Mouse (Mus musculus): ENCODE measurements around the gene Fars2. TPM values are rescaled to one million over a fixed set of nuclear protein-coding genes. Genes with fewer than 3 reads are reported as not detected.

Gene Fars2
- polyA plus RNA-seq (2014; fragmentation: Nextera tagmentation; extraction: Ambion mirVana) = 42.7 and 43.4 TPM in 2 replicates

GRCm38 (mm10) chr13:36117143-36118014 is at the start of gene Fars2, which contains the start of gene Lyrm4:
Fars2 (plus strand) TSS chr13:36117412.
Lyrm4 (minus strand) TSS chr13:36117526.
- H3K36me3 ChIP-seq (ENCODE audit: control insufficient read depth, insufficient read depth, low read length) = no peaks in the 10 kb centered on the region
- peak within 1 kb of the TSS; percentile 87 for H3K9ac ChIP-seq (ENCODE audit: low read depth, low read length)
- H3K9me3 ChIP-seq (replicated peaks; ENCODE audit: control insufficient read depth, low read length) = no peaks in the 10 kb centered on the region
- H3K4me2 ChIP-seq = peak within 1 kb of the TSS; percentile 91
- H3K4me1 ChIP-seq (ENCODE audit: control insufficient read depth, insufficient read depth, low read length) = peaks cover 6% of the 10 kb centered on the region
- H3K27me3 ChIP-seq (ENCODE audit: control insufficient read depth, insufficient read depth, low read length) = no peaks in the 10 kb centered on the region
- peak within 1 kb of the TSS; percentile 98 for H3K27ac ChIP-seq (ENCODE audit: low read depth, low read length)
- ATAC-seq (replicated peaks; ENCODE audit: insufficient number of reproducible peaks, low FRiP score, low TSS enrichment) = peak; percentile 98
- under 1% methylated on average over 73 of the region's 75 CpGs for WGBS (ENCODE audit: insufficient replicate concordance)
- H3K4me3 ChIP-seq (ENCODE audit: low read depth, low read length) = peak within 1 kb of the TSS; percentile 78

DNA sequence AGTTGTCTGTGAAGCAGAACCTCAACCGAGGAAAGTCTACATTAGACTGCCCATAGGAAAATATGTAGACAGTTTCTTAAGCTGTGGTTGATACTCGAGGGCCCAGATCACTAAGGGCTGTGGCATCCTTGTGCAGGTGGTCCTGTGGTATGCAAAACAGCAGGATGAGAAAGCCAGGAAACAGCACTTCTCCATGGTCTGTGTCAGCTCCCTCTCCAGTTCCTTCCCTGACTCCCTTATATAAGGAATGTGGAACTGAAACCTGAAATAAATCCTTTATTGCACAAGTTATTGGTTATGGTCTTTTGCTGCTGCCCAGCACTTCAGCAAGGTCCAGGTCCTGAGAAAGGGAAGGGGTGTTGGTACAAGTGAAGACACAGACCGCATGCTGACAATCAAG is 42.7 kb upstream of the Fars2 start:
- no peaks in the 10 kb centered on the region for H3K4me1 ChIP-seq (ENCODE audit: control insufficient read depth, insufficient read depth, low read length)
- no peaks in the 10 kb centered on the region for H3K36me3 ChIP-seq (ENCODE audit: control insufficient read depth, insufficient read depth, low read length)
- H3K9ac ChIP-seq (ENCODE audit: low read depth, low read length) = no peak overlapping the region
- 82% methylated on average over 3 of the region's 3 CpGs for WGBS (ENCODE audit: insufficient replicate concordance)
- no peaks in the 10 kb centered on the region for H3K9me3 ChIP-seq (replicated peaks; ENCODE audit: control insufficient read depth, low read length)
- no peak overlapping the region for H3K4me3 ChIP-seq (ENCODE audit: low read depth, low read length)
- ATAC-seq (replicated peaks; ENCODE audit: insufficient number of reproducible peaks, low FRiP score, low TSS enrichment) = no peak
- H3K4me2 ChIP-seq = no peak overlapping the region
- no peak overlapping the region for H3K27ac ChIP-seq (ENCODE audit: low read depth, low read length)
- H3K27me3 ChIP-seq (ENCODE audit: control insufficient read depth, insufficient read depth, low read length) = no peaks in the 10 kb centered on the region

GRCm38 (mm10) chr13:36081591-36081990 is 35.6 kb upstream of the Fars2 start:
- H3K36me3 ChIP-seq (ENCODE audit: control insufficient read depth, insufficient read depth, low read length) = no peaks in the 10 kb centered on the region
- H3K4me2 ChIP-seq = no peak overlapping the region
- no peaks in the 10 kb centered on the region for H3K27me3 ChIP-seq (ENCODE audit: control insufficient read depth, insufficient read depth, low read length)
- H3K27ac ChIP-seq (ENCODE audit: low read depth, low read length) = no peak overlapping the region
- no peak overlapping the region for H3K4me3 ChIP-seq (ENCODE audit: low read depth, low read length)
- H3K9ac ChIP-seq (ENCODE audit: low read depth, low read length) = no peak overlapping the region
- H3K4me1 ChIP-seq (ENCODE audit: control insufficient read depth, insufficient read depth, low read length) = peaks cover 3% of the 10 kb centered on the region; the same call in 1 of the 2 replicates
- 91% methylated on average over 3 of the region's 3 CpGs for WGBS (ENCODE audit: insufficient replicate concordance)
- no peaks in the 10 kb centered on the region for H3K9me3 ChIP-seq (replicated peaks; ENCODE audit: control insufficient read depth, low read length)
- ATAC-seq (replicated peaks; ENCODE audit: insufficient number of reproducible peaks, low FRiP score, low TSS enrichment) = no peak

DNA sequence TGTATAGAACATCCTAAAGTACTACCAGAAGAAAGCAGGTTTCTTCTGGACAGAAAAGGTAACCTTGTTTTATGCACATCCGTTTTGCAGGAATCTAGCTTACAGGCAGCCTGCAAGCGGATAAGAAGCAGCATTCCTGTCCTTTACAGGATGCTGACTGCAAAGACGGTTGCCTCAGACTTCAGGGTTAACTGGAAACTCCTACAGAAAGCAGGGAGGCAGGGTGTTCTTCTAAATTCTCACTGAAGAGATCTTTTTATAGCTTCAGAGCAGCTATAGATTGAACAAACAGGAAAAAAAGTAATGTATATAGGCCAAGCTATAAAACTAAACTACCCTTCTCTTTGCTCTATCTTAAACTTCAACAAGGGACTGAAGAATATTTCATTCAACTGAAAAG is 32.5 kb upstream of the Fars2 start:
- H3K4me1 ChIP-seq (ENCODE audit: control insufficient read depth, insufficient read depth, low read length) = peaks cover 12% of the 10 kb centered on the region
- no peak overlapping the region for H3K4me3 ChIP-seq (ENCODE audit: low read depth, low read length)
- H3K27ac ChIP-seq (ENCODE audit: low read depth, low read length) = no peak overlapping the region
- no peak overlapping the region for H3K4me2 ChIP-seq
- H3K9ac ChIP-seq (ENCODE audit: low read depth, low read length) = no peak overlapping the region
- no peaks in the 10 kb centered on the region for H3K27me3 ChIP-seq (ENCODE audit: control insufficient read depth, insufficient read depth, low read length)
- no peaks in the 10 kb centered on the region for H3K9me3 ChIP-seq (replicated peaks; ENCODE audit: control insufficient read depth, low read length)
- no peak for ATAC-seq (replicated peaks; ENCODE audit: insufficient number of reproducible peaks, low FRiP score, low TSS enrichment)
- 69% methylated on average over 3 of the region's 3 CpGs for WGBS (ENCODE audit: insufficient replicate concordance)
- no peaks in the 10 kb centered on the region for H3K36me3 ChIP-seq (ENCODE audit: control insufficient read depth, insufficient read depth, low read length)

DNA sequence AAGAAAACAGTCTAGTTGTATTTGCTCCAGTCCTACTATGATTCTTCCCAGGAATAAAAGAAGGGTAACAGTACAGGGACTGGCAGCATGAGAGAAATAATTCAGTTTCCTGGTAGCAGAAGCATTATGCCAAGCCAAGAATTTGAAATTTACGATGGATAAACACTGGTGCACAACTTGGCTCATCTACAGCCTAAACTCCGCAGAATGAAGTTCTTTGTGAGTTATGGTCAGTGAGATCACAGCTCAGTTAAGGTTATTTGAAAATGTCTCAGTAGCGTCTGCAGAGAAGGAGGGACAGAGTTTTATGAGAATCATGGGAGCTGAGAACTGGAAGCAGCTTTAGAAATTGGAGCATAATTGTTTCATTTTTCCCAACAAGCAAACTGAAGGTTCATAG is 31.2 kb upstream of the Fars2 start:
- WGBS (ENCODE audit: insufficient replicate concordance) = 85% methylated on average over 3 of the region's 3 CpGs
- no peaks in the 10 kb centered on the region for H3K9me3 ChIP-seq (replicated peaks; ENCODE audit: control insufficient read depth, low read length)

DNA sequence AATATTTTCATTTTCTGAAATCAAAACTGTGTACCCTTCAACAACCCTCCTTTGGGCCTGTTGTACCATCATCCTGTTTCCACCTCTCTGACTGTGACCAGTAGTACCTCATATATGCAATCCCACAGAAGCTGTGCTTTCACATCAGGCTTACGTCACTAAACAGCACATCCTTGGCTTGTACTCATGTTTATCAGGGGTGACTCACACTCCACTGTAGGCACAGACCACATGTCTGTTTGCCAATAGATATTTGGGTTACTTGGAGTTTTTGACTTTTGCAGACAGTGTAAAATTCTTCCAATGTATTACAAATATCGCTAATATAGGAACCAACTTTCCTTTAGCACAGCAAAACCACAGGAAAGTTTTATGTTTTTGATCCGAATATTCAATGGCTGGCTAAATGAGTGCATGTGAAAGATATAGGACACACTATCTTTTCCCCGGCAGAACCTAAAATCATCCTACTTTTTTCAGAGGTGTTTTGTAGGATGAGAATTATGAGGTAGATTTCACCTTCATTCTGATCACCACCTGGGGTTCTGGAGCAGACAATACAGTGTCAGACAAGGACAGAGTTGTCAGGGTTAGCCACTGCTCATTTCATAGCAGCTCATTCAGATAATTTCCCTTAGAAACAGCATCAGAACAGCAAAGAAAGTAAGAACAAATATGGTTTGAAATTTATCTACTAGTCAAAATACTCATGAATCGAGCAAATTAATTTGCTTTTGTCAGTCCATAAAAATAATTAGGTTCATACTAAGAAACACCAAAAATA is 30.4 kb upstream of the Fars2 start:
- Histone ChIP-seq H3K36me3 (ENCODE audit: control insufficient read depth, insufficient read depth, low read length) (no peaks in the 10 kb centered on the region), H3K9ac (ENCODE audit: low read depth, low read length) (no peak overlapping the region), H3K27me3 (ENCODE audit: control insufficient read depth, insufficient read depth, low read length) (no peaks in the 10 kb centered on the region), H3K27ac (ENCODE audit: low read depth, low read length) (no peak overlapping the region), H3K4me1 (ENCODE audit: control insufficient read depth, insufficient read depth, low read length) (peaks cover 18% of the 10 kb centered on the region), H3K4me2 (no peak overlapping the region), H3K4me3 (ENCODE audit: low read depth, low read length) (no peak overlapping the region), H3K9me3 (replicated peaks; ENCODE audit: control insufficient read depth, low read length) (no peaks in the 10 kb centered on the region)
- 76% methylated on average over 5 of the region's 5 CpGs for WGBS (ENCODE audit: insufficient replicate concordance)
- ATAC-seq (replicated peaks; ENCODE audit: insufficient number of reproducible peaks, low FRiP score, low TSS enrichment) = no peak

More for the DNA sequence above, 31.2 kb upstream of the Fars2 start:
- Histone ChIP-seq H3K4me3 (ENCODE audit: low read depth, low read length) (no peak overlapping the region), H3K27ac (ENCODE audit: low read depth, low read length) (no peak overlapping the region), H3K4me1 (ENCODE audit: control insufficient read depth, insufficient read depth, low read length) (peaks cover 18% of the 10 kb centered on the region), H3K4me2 (no peak overlapping the region), H3K36me3 (ENCODE audit: control insufficient read depth, insufficient read depth, low read length) (no peaks in the 10 kb centered on the region), H3K27me3 (ENCODE audit: control insufficient read depth, insufficient read depth, low read length) (no peaks in the 10 kb centered on the region), H3K9ac (ENCODE audit: low read depth, low read length) (no peak overlapping the region)
- ATAC-seq (replicated peaks; ENCODE audit: insufficient number of reproducible peaks, low FRiP score, low TSS enrichment) = no peak

DNA sequence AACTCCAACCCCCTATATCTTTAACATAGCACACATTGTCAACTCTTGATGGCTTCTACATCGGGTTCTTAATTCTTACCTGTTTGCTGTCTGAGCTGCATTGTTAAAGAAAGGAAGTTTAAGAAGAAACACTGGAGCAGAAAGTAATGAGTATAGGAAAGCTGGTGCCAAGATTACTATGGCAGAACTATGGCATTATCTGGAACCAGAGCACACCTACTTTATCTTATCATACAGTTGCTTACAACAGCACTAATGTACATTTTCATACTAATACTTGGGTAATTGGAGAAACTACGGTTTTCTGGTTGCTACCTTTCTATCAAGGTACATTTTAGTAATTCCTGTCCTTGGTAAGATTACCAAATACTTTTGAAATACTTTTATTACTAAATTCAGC is 29.8 kb upstream of the Fars2 start:
- ATAC-seq (replicated peaks; ENCODE audit: insufficient number of reproducible peaks, low FRiP score, low TSS enrichment) = no peak
- H3K9ac ChIP-seq (ENCODE audit: low read depth, low read length) = no peak overlapping the region
- no peaks in the 10 kb centered on the region for H3K9me3 ChIP-seq (replicated peaks; ENCODE audit: control insufficient read depth, low read length)
- H3K27ac ChIP-seq (ENCODE audit: low read depth, low read length) = no peak overlapping the region
- H3K4me1 ChIP-seq (ENCODE audit: control insufficient read depth, insufficient read depth, low read length) = peaks cover 18% of the 10 kb centered on the region
- H3K4me3 ChIP-seq (ENCODE audit: low read depth, low read length) = no peak overlapping the region
- no peaks in the 10 kb centered on the region for H3K36me3 ChIP-seq (ENCODE audit: control insufficient read depth, insufficient read depth, low read length)
- no peak overlapping the region for H3K4me2 ChIP-seq
- 80% methylated on average over 2 of the region's 2 CpGs for WGBS (ENCODE audit: insufficient replicate concordance)
- no peaks in the 10 kb centered on the region for H3K27me3 ChIP-seq (ENCODE audit: control insufficient read depth, insufficient read depth, low read length)

- 76% methylated on average over 4 of the region's 4 CpGs for WGBS (ENCODE audit: insufficient replicate concordance)
- Histone ChIP-seq H3K4me3 (ENCODE audit: low read depth, low read length) (no peak overlapping the region), H3K9me3 (replicated peaks; ENCODE audit: control insufficient read depth, low read length) (no peaks in the 10 kb centered on the region), H3K4me1 (ENCODE audit: control insufficient read depth, insufficient read depth, low read length) (peaks cover 18% of the 10 kb centered on the region), H3K9ac (ENCODE audit: low read depth, low read length) (no peak overlapping the region), H3K27me3 (ENCODE audit: control insufficient read depth, insufficient read depth, low read length) (no peaks in the 10 kb centered on the region), H3K4me2 (no peak overlapping the region), H3K36me3 (ENCODE audit: control insufficient read depth, insufficient read depth, low read length) (no peaks in the 10 kb centered on the region), H3K27ac (ENCODE audit: low read depth, low read length) (no peak overlapping the region)
- no peak for ATAC-seq (replicated peaks; ENCODE audit: insufficient number of reproducible peaks, low FRiP score, low TSS enrichment)
These were observed 29.0 kb upstream of the Fars2 start for GRCm38 (mm10) chr13:36088168-36088567.

All from heart, embryonic 11.5 days (tissue).